Mouse (Mus musculus): ENCODE data around the gene Ccdc12. TPM values are rescaled to one million over a fixed set of nuclear protein-coding genes. Genes with fewer than 3 reads are reported as not detected.

Ccdc12 gene
- total RNA-seq, 2 experiments from 2014 or later, result 46.7 to 49.7 TPM

GRCm38 (mm10) chr9:110736362-110736761, 80.1 kb downstream of the Ccdc12 start:
- DNase-seq (ENCODE audit: low spot score in 2 of 2), result no peak

GRCm38 (mm10) chr9:110738054-110738453, 81.8 kb downstream of the Ccdc12 start:
- DNase-seq (ENCODE audit: low spot score in 2 of 2), result no peak

GRCm38 (mm10) chr9:110739961-110740360, 83.7 kb downstream of the Ccdc12 start:
- DNase-seq (ENCODE audit: low spot score in 2 of 2), result no peak

GRCm38 (mm10) chr9:110741711-110742294, 85.5 kb downstream of the Ccdc12 start, which contains the start of gene Myl3:
Gene Myl3, plus strand, starts transcription at chr9:110741861.
- no peak for DNase-seq (ENCODE audit: low spot score in 2 of 2)

GRCm38 (mm10) chr9:110742295-110742950, 86.1 kb downstream of the Ccdc12 start:
- no peak for DNase-seq (ENCODE audit: low spot score in 2 of 2)

- no peak for DNase-seq (ENCODE audit: low spot score in 2 of 2)
These were observed 86.7 kb downstream of the Ccdc12 start for GRCm38 (mm10) chr9:110742951-110743455.

- no peak for DNase-seq (ENCODE audit: low spot score in 2 of 2)
These were observed 87.4 kb downstream of the Ccdc12 start for GRCm38 (mm10) chr9:110743456-110744323.

- DNase-seq (ENCODE audit: low spot score in 2 of 2), result no peak
These were observed 89.4 kb downstream of the Ccdc12 start for GRCm38 (mm10) chr9:110745752-110746151.

- DNase-seq (ENCODE audit: low spot score in 2 of 2), result no peak
These were observed 89.9 kb downstream of the Ccdc12 start for GRCm38 (mm10) chr9:110746238-110746637.

- DNase-seq (ENCODE audit: low spot score in 2 of 2), result no peak
These were observed 90.7 kb downstream of the Ccdc12 start, which contains the start of gene Pth1r for GRCm38 (mm10) chr9:110746961-110747360. Gene Pth1r, minus strand, starts transcription at chr9:110747145.

- DNase-seq (ENCODE audit: low spot score in 2 of 2), result no peak
These were observed 92.1 kb downstream of the Ccdc12 start for GRCm38 (mm10) chr9:110748451-110748850.

- DNase-seq (ENCODE audit: low spot score in 2 of 2), result no peak
These were observed 94.3 kb downstream of the Ccdc12 start for GRCm38 (mm10) chr9:110750404-110751187.

GRCm38 (mm10) chr9:110751412-110751811, 95.1 kb downstream of the Ccdc12 start:
- no peak for DNase-seq (ENCODE audit: low spot score in 2 of 2)

- DNase-seq (ENCODE audit: low spot score in 2 of 2), result no peak
These were observed 96.7 kb downstream of the Ccdc12 start for GRCm38 (mm10) chr9:110752917-110753435.

- no peak for DNase-seq (ENCODE audit: low spot score in 2 of 2)
These were observed 97.5 kb downstream of the Ccdc12 start for GRCm38 (mm10) chr9:110753773-110754172.

GRCm38 (mm10) chr9:110757816-110758215, 101.5 kb downstream of the Ccdc12 start:
- DNase-seq (ENCODE audit: low spot score in 2 of 2), result no peak

- peak; percentile 55 to 70 for DNase-seq (ENCODE audit: low spot score in 2 of 2)
These were observed 102.3 kb downstream of the Ccdc12 start for GRCm38 (mm10) chr9:110758605-110759004.

GRCm38 (mm10) chr9:110759265-110759664, 103.0 kb downstream of the Ccdc12 start:
- peak; percentile 50 to 62 for DNase-seq (ENCODE audit: low spot score in 2 of 2)

- DNase-seq (ENCODE audit: low spot score in 2 of 2), result no peak
These were observed 104.6 kb downstream of the Ccdc12 start for GRCm38 (mm10) chr9:110760886-110761285.

Measured in layer of hippocampus, postnatal 10 days (tissue).